ENCODE assay signal across 37 mouse cellular contexts in the genomic region with DNA sequence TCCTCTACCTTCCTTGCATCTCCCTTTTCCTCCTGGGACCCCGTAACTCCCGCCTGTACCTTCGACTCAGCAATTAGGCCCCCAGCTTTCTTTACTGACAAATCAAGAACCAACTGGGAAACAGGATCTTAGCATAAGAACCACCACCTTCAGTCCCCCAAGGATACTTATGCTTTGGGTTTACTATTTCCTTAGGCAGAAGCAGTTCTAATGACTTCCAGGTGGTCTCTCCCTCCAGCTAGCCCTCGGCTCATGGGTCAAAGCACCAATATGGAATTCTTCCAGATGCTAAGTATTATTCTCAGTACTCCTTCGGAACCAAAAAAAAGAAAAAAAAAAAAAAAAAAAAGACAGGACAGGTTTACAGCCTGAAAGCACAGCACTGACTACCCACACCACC. TPM values are rescaled to one million over a fixed set of nuclear protein-coding genes. Genes with fewer than 3 reads are reported as not detected.
A peak's percentile ranks its signal among the peaks of the same experiment; 100 is the strongest.
DNase-seq lines count a peak whose midpoint lies in the region; ATAC-seq lines count a peak whose summit lies in the region.
"Had no signal": no experiment of that assay in that cellular context is flagged by ENCODE, and none has a peak within 500 bp of the region (broad histone marks: within the 10 kb centered on the region; RNA-seq: fewer than 3 reads in every experiment).

No protein-coding gene starts in this region.

- no peaks in the 10 kb centered on the region for H3K27me3 ChIP-seq in limb, embryonic 13.5 days
- H3K27me3 ChIP-seq: heart, embryonic 15.5 days; hindbrain, embryonic 15.5 days; kidney, embryonic 15.5 days; limb, embryonic 15.5 days; liver, embryonic 13.5 days; neural tube, embryonic 15.5 days; stomach, embryonic 15.5 days had no signal

- H3K36me3 ChIP-seq in limb, embryonic 13.5 days: peaks cover 10% of the 10 kb centered on the region
- H3K36me3 ChIP-seq: hindbrain, embryonic 15.5 days; neural tube, embryonic 15.5 days; stomach, embryonic 15.5 days had no signal

- no peak overlapping the region for H3K9ac ChIP-seq in limb, embryonic 13.5 days
- H3K9ac ChIP-seq: heart, embryonic 15.5 days; hindbrain, embryonic 15.5 days; kidney, embryonic 15.5 days; limb, embryonic 15.5 days; liver, embryonic 13.5 days; neural tube, embryonic 15.5 days; stomach, embryonic 15.5 days had no signal

- H3K4me3 ChIP-seq in limb, embryonic 13.5 days: no peak overlapping the region
- H3K4me3 ChIP-seq: heart, embryonic 10.5 days; heart, embryonic 15.5 days; hindbrain, embryonic 15.5 days; kidney, embryonic 15.5 days; limb, embryonic 15.5 days; liver, embryonic 13.5 days; midbrain, embryonic 10.5 days; myocyte; neural tube, embryonic 15.5 days; stomach, embryonic 15.5 days had no signal

- peak; percentile 67; the same call in 1 of the 2 replicates for ATAC-seq in limb, embryonic 13.5 days (ENCODE audit: low FRiP score, low read depth)
- ATAC-seq: forebrain, embryonic 14.5 days; lung, postnatal 0 days had no signal

- H3K4me1 ChIP-seq in limb, embryonic 13.5 days: peaks cover 9% of the 10 kb centered on the region
- H3K4me1 ChIP-seq: heart, embryonic 10.5 days; heart, embryonic 15.5 days; hindbrain, embryonic 15.5 days; kidney, embryonic 15.5 days; limb, embryonic 15.5 days; liver, embryonic 13.5 days; midbrain, embryonic 10.5 days; neural tube, embryonic 15.5 days; stomach, embryonic 15.5 days had no signal

- no peaks in the 10 kb centered on the region for H3K9me3 ChIP-seq in limb, embryonic 13.5 days
- H3K9me3 ChIP-seq: heart, embryonic 10.5 days; heart, embryonic 15.5 days; hindbrain, embryonic 15.5 days; kidney, embryonic 15.5 days; limb, embryonic 15.5 days; liver, embryonic 13.5 days; midbrain, embryonic 10.5 days; neural tube, embryonic 15.5 days; stomach, embryonic 15.5 days had no signal

- peak; percentile 33 for DNase-seq in embryo, embryonic 10.5 days (ENCODE audit: low spot score)
- DNase-seq in embryo, embryonic 11 days: peak; percentile 51
- DNase-seq in forelimb bud, embryonic 11.5 days (ENCODE audit: low read depth, low spot score): peak; percentile 67
- DNase-seq in natural killer cell, adult 2 months (ENCODE audit: low spot score in 2 of 2): no peak
- no peak for DNase-seq in spleen, postnatal 10 days (ENCODE audit: low spot score in 2 of 2)
- no peak for DNase-seq in lung, postnatal 25 days (ENCODE audit: low spot score)
- DNase-seq: adrenal gland, postnatal 25 days; B cell, adult 2 months; cerebellum, adult 18-20 months; cerebellum, postnatal 14 days; gastrocnemius, postnatal 25 days; heart, adult 11 months; heart, postnatal 36 days; kidney, adult 18-20 months; kidney, postnatal 25 days; liver, embryonic 13.5 days; lung, adult 18-20 months; retina, postnatal 1 day; right cerebral cortex, postnatal 14 days; thymus, postnatal 25 days had no signal

- no peak overlapping the region for H3K4me2 ChIP-seq in limb, embryonic 13.5 days (replicated peaks)
- H3K4me2 ChIP-seq: heart, embryonic 15.5 days; hindbrain, embryonic 15.5 days; kidney, embryonic 15.5 days; limb, embryonic 15.5 days; liver, embryonic 13.5 days; neural tube, embryonic 15.5 days; stomach, embryonic 15.5 days had no signal

- peak overlapping the region; percentile 11; the same call in 1 of the 2 replicates for H3K27ac ChIP-seq in limb, embryonic 13.5 days
- H3K27ac ChIP-seq: heart, embryonic 10.5 days; heart, embryonic 15.5 days; hindbrain, embryonic 15.5 days; kidney, embryonic 15.5 days; limb, embryonic 15.5 days; liver, embryonic 13.5 days; midbrain, embryonic 10.5 days; neural tube, embryonic 15.5 days; stomach, embryonic 15.5 days had no signal

- WGBS in limb, embryonic 13.5 days: 17% methylated on average over 5 of the region's 5 CpGs

RNA-seq across cellular contexts. Expression of a gene that starts 27.6 kb away (rescaled TPM):
- not detected in 2 replicates for polyA plus RNA-seq in limb, embryonic 13.5 days (2015; fragmentation: Nextera tagmentation; extraction: Ambion mirVana)
- polyA plus RNA-seq: brain, embryonic 14.5 days; cortical plate, adult 2 months; forebrain, embryonic 14.5 days; frontal cortex, adult 2 months; heart, embryonic 10.5 days; heart, embryonic 15.5 days; intestine, embryonic 14.5 days; limb, embryonic 15.5 days; liver, embryonic 13.5 days; midbrain, embryonic 10.5 days; midbrain, postnatal 0 days; myocyte; neural tube, embryonic 15.5 days; stomach, embryonic 15.5 days had no signal

RNA-seq across cellular contexts. Expression of a gene that starts 39.1 kb away (rescaled TPM):
- polyA plus RNA-seq in limb, embryonic 13.5 days (2015; fragmentation: Nextera tagmentation; extraction: Ambion mirVana): 55.9 TPM in 2 replicates

Comparison
In these comparisons a context has a peak if more than half of its experiments do, and no peak if none do; other contexts are left out.
1. DNase-seq: peak in embryo, embryonic 10.5 days (single experiment), embryo, embryonic 11 days (single experiment) and forelimb bud, embryonic 11.5 days (single experiment); none in natural killer cell, adult 2 months (0 of 2), spleen, postnatal 10 days (0 of 2) and lung, postnatal 25 days (single experiment).